Mouse (Mus musculus): ENCODE results near the gene Adamts16.

Adamts16 gene

DNA sequence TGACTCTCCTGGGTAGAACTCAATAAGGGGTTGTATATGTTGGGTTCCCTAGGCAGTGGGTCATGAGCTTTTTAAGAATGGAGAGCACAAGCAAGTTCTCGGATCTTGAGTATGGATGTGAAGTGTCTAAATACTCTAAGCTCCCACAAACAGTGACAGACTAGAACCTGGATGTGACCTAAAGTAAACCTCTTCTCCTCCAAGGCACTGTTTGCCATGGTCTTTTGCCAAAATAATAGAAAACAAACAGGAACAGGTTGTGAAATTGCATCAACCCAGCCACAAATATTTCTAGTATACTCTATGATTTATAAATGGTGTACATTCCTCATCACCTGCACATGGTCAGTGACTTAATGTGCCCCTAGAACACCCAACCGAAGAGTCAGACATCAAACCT is 79.0 kb downstream of the Adamts16 start:
- DNase-seq (ENCODE audit: low read depth): no peak

DNA sequence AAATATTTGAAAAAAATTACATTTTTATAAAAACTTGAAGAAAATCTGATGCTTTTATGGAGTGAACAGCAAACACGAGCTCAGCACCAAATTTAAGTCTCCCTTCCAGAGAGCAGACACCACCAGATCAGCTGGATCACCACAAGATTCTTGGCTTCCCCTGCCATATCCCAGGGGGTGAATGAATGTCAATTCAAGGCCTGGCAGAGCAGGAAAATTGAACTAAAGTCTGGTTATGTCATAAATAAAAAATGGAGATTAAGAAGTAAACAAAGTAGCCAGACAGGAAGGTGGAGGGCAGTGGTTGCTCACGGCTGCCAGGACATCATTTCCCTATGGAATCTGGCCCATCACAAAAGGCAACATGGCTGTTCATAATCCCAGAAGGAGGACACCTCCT is 80.3 kb downstream of the Adamts16 start:
- DNase-seq (ENCODE audit: low read depth): no peak

DNA sequence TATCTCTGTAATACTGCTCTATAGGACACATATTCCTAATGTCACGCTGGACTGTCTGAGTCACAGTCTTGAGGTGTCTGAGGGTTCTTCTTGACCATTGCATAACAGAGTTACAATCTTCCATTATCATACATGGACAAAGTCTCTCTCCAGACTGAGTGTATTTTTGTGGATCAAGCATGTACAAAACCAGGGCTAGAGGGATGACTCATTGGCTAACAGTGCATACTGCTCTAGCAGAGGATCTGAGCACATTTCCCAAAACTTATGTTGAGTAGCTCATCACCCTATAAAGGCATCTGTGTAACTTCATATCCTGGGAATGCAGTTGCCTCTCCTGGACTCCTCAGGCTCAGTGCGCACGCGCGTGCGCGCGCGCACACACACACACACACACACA is 81.4 kb downstream of the Adamts16 start:
- no peak for DNase-seq (ENCODE audit: low read depth)

DNA sequence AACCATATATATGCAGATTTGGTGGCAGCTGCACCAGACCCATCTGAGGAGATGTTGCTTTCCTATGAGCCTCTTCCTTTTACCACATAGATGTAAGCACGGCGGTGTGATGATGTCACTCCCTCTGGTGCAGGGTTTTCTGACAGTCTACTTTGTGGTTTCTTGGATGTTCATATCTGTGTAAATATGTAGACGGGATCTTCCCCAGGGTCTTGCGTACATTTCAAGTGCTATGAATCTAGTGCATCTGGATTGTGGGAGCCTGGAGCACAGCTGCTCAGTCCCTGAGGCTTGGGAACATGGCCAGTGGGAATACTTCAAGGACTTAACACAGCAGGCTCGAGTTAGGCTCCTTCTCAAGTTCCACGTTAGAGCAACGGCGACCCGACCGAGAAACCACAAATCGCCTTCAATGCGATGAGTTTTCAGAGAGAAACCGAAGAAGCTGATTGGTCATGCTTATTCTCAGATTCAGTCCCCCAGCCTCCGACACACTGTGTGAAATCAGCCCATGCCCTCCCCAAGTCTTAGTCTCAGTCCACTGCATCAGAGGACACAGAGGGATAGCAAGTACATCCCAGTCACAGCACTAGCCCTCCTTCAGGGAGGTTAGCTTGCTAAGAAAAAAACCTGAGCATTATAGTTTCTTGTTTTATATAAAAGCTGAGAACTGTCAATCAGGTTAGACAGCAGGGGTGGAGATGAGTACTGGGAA is 95.2 kb downstream of the Adamts16 start:
- DNase-seq (ENCODE audit: low read depth): no peak

DNA sequence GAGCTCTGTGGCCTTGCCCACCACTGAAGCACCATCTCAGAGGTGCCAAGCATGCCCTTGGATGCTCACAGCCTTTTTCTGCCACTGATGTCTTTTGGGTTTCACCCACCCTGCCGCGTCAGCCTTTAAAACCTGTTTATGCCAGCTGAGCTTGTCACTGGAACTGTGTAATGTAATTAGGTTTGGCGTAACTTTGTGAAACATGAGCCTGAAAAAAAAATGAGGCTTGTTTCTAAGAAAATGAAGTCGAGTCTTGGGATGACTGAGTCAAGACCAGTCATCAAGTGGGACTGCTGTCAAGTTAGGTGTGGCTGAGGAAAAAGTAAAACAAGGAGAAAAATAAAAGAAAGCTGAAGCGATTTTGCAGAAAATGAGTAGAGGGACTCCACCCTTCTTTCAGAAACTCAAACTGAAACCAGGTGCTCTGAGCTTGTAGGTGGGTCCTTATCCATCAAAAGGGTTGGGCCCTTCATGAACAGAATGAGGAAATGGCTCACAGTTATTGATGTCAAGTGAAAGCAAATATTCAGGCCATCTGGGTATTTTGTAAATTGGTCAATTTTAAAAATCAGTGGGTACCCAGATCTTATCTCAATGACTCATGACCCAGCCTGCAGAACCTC is 97.1 kb downstream of the Adamts16 start:
- no peak for DNase-seq (ENCODE audit: low read depth)

DNA sequence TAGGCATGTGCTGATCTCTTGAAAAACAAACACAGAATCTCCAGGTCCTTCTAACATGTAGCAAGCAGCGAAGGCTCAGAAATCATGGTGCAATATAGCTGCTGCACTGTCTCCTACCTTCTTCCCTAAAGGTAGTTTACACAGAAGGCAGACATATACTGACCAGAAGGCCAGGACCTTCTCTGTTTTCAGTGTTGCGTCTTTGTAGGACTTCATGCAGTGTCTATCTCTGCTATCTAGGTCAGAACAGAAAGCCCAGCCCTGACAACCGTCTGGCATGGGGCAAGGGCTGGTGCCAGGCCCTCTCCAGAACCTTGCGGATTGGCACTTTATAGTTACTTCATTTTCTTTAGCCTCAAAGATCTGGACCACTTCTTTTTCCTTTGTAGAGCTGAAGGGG is 98.9 kb downstream of the Adamts16 start:
- no peak for DNase-seq (ENCODE audit: low read depth)

DNA sequence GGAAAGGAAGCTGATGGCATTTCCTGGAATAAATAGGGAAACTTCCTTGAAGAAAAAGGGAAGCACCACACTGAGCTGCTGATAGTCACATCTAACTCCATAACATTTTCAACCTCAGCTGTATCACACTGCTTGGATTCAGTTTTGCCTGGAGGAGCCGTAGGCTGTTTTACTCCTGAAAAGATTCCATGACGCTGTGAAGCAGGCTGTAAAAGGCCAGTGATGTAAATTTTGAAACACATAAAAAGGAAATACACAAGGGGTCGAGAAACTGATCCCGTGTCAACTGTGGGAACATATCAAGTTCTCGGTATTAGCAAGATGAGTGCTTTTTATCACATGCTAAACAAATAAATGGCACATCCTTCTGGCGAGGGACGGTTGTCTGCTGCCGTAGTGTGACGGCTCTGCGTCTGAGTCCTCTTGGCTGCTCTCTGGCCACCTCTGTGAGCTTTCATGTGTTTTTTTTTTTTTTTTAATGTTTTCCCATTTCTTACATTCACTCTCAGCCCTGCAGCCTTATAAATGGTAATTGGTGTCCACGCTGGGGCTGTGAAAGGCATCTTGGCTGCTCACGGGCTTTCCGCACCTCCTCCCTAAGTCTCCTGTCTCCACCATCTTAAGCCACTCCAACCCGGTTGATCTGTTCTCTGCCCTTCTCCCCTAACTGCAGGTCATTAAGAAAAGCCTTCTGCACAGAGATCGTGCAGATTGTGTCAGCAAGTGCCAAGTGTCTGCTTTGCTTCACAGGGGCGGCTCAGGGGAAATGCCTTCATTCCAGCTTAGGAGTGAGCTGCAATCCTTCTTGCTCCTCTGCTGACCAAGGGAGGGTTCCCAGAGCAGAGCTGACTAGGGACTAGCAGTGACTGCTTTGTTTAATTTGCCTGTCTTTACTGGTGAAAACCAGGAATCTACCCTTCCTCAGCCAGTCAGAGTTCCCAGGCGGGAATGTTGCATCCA is 101.0 kb downstream of the Adamts16 start:
- no peak for DNase-seq (ENCODE audit: low read depth)

DNA sequence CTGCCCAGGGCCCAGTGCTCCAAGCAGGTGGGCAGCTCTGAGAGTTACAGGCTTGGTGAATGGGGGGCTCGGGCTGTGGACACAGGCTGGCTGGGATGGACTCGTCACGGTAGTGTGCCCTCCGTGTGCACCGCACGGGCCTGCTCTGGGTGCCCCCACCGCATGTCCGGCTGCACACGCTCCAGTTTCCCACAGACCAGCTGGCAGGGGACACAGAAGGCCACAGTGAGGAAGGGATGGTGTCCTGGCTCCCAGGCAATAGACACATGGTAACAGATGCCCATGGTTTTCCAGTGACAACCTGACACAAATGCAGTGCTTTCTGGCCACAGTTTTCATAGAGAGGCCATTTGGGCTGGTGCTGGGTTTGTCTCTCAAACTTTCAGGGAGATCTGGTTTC is 102.8 kb downstream of the Adamts16 start:
- DNase-seq (ENCODE audit: low read depth): no peak

DNA sequence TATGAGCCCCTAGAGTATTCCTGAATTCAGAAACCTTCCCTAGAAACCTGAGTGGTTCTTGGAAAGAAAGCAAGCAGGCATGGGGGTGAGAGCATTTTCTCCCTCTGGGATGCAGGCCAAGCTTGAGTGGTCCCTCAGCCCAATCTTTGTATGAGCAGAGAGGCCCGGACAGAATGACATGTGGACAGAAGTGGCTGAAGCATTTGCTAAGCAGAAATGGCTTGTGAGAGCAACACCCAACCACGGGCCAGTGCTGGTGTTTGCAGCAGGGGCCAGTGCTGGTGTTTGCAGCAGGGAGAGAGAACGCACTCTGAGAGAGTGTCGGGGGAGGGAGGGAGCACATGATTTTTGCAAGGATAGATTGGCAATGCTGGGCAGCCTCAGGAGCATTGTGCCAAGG is 105.2 kb downstream of the Adamts16 start:
- DNase-seq (ENCODE audit: low read depth): no peak

DNA sequence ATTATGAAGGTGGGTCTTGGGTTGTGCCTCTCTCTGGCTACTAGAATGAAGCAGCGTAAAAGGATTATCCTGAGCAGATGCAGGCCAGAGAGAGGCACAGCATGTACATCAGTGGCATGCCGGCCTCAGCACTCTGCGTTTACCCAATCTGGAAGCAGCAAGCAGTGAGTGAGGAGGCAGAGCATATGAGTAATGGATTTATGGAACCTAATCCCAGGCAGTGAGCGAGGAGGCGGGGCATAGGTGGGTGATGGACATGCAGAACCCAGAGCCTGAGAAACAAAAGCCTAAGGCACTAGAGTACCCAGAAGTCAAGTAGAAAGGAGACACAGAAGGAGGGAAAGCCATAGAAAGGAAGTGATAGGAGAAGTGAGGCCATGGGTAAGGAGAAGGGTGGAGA is 107.0 kb downstream of the Adamts16 start:
- DNase-seq (ENCODE audit: low read depth): no peak

DNA sequence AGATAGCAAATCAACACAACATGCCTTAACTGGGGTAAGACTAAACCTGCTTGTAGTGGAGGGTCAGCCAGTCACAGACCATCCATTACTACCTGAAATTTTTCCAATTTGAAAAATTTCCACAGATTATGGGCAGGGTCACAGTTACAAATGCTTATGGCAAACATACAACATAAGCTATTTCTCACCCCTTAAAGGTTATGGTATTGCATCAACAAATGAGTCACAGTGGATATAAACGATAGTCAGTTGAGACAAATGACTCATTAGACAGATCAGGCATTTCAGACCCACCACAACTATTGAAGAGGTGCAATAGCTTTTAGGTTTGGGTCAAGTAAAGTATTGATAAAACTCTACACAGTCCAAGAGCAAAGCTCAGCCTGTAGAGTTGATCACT is 107.7 kb downstream of the Adamts16 start:
- DNase-seq (ENCODE audit: low read depth): no peak

DNA sequence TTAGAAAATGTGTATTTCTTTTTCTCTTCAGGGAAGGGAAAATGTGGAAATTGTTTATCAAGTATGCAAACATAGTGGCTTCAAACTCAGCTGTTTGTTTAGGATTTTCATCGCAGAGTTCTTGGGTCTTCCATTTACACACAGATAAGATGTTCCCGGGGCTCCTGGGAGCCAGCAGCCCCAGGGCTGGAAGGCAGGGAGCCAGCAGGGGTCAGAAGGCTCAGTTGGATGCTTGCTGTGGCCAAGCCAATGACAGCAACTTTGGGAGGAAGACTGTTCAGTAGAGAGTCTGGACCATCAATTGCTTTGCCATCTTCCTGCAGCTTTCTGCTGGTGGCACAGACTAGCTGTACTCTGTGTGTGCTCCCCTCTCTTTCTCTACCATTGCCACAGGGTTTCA is 108.4 kb downstream of the Adamts16 start:
- DNase-seq (ENCODE audit: low read depth): no peak

DNA sequence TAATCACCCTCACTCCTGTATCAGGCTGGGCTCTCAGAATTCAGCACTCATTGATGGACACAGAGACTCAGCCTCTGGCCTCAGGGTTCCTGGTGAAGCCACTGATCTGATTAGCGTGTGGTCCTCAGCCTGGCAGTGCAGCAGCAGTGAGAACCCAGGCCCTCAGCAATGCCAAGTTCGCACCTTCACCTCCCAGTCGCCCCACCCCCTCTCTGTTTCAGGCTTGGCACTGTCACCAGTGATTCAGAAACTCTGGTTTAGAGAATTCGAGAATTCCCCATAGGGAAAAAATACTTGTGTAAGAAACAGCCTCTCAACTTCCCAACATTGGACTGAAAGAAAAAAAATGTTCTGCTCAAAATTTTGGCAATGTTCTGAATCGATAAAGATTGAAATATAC is 108.8 kb downstream of the Adamts16 start:
- DNase-seq (ENCODE audit: low read depth): no peak

DNA sequence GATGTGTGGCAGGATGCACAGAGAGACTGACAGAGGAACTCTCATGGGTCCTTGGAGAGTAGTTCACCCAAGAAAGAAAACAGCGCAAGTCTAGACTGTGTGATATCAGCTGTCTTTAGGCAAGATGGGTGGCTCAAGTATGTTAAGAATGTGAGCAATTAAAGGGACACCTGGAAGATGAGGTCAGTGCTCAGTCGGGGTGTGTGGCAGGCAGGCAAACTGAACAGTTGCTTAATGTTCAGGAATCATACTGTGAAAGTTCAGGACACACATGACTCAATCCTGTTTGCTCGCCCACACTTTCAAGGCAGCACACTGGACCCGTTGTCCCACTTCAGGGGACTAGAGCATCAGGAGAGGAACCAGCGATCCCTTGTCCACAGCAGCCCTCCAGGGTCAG is 110.3 kb downstream of the Adamts16 start:
- no peak for DNase-seq (ENCODE audit: low read depth)

DNA sequence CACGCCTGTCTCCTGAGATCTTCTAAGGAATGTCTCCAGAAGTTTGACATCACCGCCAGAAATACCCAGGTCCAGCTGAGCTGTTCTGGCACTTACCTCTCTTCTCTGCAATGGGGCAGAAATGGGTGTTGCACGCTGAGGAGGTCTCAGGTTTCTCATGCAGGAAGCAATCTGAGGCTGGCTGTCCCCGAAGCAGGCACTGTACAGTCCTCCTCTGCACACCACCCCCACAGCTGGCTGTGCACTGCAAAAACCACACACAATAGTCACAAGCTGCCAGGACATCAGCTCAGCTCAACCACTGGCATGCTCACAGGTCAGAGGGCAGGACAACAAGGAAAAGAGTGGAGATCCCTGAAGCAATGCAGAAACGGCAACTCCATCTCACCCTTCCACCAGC is 111.6 kb downstream of the Adamts16 start:
- no peak for DNase-seq (ENCODE audit: low read depth)

DNA sequence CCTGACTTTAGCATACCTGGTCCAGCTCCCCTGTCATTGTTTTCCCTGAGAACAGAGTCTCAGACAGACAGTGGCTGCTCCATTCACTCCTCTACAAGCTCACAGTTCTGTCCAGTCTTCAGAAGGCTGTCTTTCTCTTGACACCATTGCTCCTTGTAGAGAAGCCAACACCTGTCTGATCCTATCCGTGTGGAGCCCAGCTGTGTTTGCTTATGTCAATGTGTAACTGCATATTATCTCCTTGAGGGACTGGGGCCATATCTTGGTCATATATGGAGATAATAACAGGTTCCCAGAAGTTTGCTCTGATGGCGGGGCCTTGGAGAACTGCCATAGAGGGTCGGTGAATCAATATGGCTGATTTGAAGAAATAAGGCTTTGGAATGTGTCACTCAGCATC is 115.4 kb downstream of the Adamts16 start:
- no peak for DNase-seq (ENCODE audit: low read depth)

DNA sequence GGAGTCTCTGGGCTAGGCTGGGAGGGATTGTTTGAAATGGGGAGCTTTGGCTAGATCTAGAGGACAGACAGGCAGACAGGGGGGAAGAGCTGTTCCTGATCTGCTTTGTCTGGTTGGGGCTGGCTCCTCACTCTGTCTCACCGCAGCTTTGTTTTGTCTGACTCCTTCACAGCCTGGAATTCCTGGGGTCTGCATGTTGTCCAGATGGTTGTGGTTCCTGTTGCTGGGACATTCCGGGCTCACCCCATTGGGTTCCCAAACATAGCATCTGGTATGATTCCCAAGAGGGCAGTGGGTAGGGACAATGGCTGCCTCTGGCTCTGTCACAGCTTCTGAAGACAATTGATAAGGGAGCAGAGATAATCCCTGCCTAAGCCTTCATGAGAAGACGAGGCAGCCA is 117.0 kb downstream of the Adamts16 start:
- no peak for DNase-seq (ENCODE audit: low read depth)

DNA sequence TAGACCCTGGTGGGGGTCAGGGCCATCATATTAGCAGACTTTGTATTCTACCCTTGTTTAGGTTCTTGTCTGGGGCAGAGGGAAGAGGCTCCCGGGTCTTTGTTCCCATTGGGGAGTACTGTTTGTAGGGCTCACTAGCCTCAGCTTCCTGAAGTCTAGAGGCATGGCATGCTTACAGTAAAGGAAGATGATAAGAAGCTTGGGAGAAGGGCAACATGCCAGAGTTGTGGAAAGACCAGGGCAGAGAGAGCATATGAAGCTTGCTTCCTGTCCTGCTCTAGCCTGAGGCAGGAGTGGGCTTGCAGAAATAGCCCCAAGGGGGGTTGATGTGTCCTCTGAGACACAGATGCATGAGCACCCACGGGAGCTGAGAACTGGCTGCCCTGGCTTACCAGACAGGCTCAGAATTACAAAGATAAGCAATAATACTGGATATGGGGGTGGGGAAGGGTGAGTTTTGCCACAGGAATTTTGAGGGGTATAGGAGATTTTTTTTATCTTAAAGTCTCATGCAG is 117.4 kb downstream of the Adamts16 start:
- DNase-seq (ENCODE audit: low read depth): no peak

DNA sequence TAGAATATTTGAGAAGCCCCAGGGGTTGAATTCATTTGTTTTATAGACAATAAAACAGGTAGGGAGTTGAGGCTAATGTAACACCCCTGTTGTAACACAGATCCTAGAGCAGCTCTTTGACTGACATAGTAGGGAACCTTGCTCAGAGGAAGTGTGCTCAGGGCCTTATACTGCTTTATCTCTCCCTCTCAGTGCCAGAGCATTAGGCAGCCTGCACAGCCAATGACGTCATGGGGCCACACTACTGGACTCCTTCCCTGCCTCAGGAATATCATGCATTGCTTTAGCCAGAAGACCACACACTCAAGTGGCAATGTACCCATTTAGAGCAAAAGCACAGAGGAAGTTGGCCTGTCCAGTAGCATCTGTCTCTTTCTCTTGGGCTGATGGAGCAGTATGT is 121.6 kb downstream of the Adamts16 start:
- no peak for DNase-seq (ENCODE audit: low read depth)

DNA sequence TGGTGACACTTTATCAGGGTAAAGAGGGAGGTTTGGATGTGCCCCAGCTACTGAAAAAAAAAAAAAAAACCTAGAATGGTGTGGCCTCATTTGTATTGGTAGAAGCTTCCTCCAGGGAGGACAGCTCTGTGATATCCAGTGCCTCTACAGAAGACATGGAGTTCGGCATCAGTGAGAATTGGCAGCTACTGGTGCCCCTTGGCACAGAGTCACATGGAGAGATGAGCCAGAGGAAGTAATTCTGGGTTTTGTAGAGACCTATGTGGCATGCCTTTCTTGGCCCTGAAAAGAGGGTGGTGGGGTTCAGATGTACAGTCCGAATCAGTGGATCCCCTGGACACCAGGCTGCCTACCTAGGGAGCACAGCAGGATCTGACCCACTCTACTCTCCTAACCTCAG is 122.8 kb downstream of the Adamts16 start:
- DNase-seq (ENCODE audit: low read depth): no peak

DNA sequence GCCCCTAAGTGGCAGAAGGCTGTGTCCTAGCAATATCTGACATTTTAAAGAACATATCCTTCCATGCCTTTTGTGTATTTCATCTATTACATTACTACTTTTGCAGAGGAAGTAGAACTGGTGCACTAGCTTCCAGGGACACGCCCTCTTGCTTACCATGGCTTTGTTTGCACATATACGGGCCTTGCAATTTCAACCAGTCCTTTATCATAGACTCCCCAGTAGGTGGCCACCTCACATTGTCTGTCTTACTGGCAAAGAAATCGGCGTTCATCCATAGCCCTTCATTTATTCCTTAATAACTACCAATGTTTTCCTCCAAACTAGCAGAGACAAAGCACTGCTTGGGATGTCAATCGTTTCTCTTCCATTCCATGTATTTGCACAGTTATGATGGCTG is 125.6 kb downstream of the Adamts16 start:
- no peak for DNase-seq (ENCODE audit: low read depth)

DNA sequence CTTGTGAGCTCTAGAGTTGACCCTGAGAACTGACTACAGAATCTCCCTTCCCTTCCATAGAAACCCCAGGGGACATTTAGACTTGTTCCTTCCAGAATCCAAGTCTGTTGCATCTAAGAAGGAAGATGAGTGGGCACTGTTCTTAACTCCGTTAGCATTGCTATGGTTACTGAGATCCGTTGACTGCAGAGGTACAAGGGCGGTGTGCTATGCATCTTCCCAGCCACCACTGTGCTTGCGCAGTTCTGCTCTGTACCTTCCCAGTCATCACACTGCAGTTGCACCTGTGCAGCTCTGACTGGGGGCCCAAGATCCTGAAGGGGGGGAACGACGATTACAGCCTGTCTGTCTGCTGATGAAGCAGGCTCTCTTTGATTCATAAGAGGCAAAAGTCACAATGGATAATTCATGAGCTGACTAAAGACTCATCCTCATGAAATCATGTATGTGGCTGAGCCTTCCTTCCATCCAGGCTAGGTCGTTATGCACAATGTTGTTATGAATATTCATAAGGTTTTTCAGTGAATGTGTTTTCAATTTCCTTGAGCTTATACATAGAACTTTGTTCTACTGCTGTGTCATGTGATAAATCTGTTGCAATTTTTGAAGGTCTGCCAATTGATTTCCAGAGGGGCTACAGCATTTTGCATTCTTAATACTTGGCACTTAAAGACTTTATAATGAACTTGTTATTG is 127.4 kb downstream of the Adamts16 start:
- no peak for DNase-seq (ENCODE audit: low read depth)

Measured in c-Kit-positive CD71-positive TER-119-negative erythroid progenitor cells, embryonic 14.5 days (primary cell).